Mouse (Mus musculus) C2C12 (cell line): Measurements from ENCODE around the gene Arl5c. TPM values are rescaled to one million over a fixed set of nuclear protein-coding genes. Genes with fewer than 3 reads are reported as not detected.

Experiments used
- H3K27me3 ChIP-seq: one replicate; pipeline ENCODE4 v1.6.1; 2011; ENCODE audit not compliant: control insufficient read depth, insufficient read depth, insufficient read length
- H3K36me3 ChIP-seq: one replicate; pipeline ENCODE4 v1.6.1; 2011; ENCODE audit not compliant: control insufficient read depth, insufficient read depth
- H3K4me3 ChIP-seq: one replicate; pipeline ENCODE4 v1.5.1; 2011; ENCODE audit warnings: mild to moderate bottlenecking, control low read depth; ENCODE audit not compliant: poor library complexity, insufficient read depth, severe bottlenecking
- H3K79me2 ChIP-seq: one replicate; pipeline ENCODE4 v1.6.1; 2011; ENCODE audit not compliant: control insufficient read depth, insufficient read depth
- H3K79me3 ChIP-seq: one replicate; pipeline ENCODE4 v1.6.1; 2011; ENCODE audit warnings: low read depth, control low read depth
- H3ac ChIP-seq: one replicate; pipeline ENCODE3; 2011; ENCODE audit warnings: low read depth; ENCODE audit not compliant: control insufficient read depth, insufficient read length
- CEBPB ChIP-seq: IDR thresholded peaks from one replicate; pipeline ENCODE4 v1.6.1; 2011; ENCODE audit warnings: low read depth, mild to moderate bottlenecking, control low read depth, moderate library complexity
- CTCF ChIP-seq: IDR thresholded peaks from one replicate; pipeline ENCODE4 v1.5.1; 2011; ENCODE audit not compliant: control insufficient read depth, insufficient read depth, insufficient read length
- FOSL1 ChIP-seq: IDR thresholded peaks from one replicate; pipeline ENCODE4 v1.8.0; 2011; ENCODE audit warnings: mild to moderate bottlenecking, low read length; ENCODE audit not compliant: poor library complexity, insufficient read depth, severe bottlenecking
- MAX ChIP-seq: IDR thresholded peaks from one replicate; pipeline ENCODE4 v1.6.1; 2011; ENCODE audit warnings: mild to moderate bottlenecking, control low read depth
- MYOD1 ChIP-seq: IDR thresholded peaks from one replicate; pipeline ENCODE4 v1.6.1; 2011; ENCODE audit warnings: low read depth; ENCODE audit not compliant: control insufficient read depth, insufficient read length
- MYOG ChIP-seq: IDR thresholded peaks from one replicate; pipeline ENCODE4 v1.6.1; 2011; ENCODE audit not compliant: control insufficient read depth, insufficient read length; ENCODE audit errors: extremely low read depth
- USF1 ChIP-seq: IDR thresholded peaks from one replicate; pipeline ENCODE4 v1.6.1; 2011; ENCODE audit warnings: low read depth, mild to moderate bottlenecking, control low read depth, moderate library complexity
- polyA plus RNA-seq: library from polyadenylated mRNA; unstranded; fragments of >200 nt; fragmentation: generic; extraction: Trizol; gene quantifications from one replicate; pipeline ENCODE4 v1.2.1, GENCODE M21; 2012; ENCODE audit warnings: missing spikeins

The Arl5c gene
- polyA plus RNA-seq, 1 experiment = 0.54 TPM

GRCm38 (mm10) chr11:98027297-98027688, 31.3 kb upstream of the Arl5c start:
- H3K4me3 ChIP-seq = peak overlapping the region; percentile 100
- TF ChIP-seq FOSL1 = no peak
- no peak for TF ChIP-seq USF1
- no peak for TF ChIP-seq MYOD1
- no peak for TF ChIP-seq MYOG
- no peak for TF ChIP-seq CEBPB
- TF ChIP-seq MAX = no peak
- no peak for TF ChIP-seq CTCF
- peaks cover 43% of the 10 kb centered on the region for H3K36me3 ChIP-seq
- peaks cover 33% of the 10 kb centered on the region for H3K79me2 ChIP-seq
- peak overlapping the region; percentile 98 for H3ac ChIP-seq
- peaks cover 25% of the 10 kb centered on the region for H3K79me3 ChIP-seq
- H3K27me3 ChIP-seq = no peaks in the 10 kb centered on the region

DNA sequence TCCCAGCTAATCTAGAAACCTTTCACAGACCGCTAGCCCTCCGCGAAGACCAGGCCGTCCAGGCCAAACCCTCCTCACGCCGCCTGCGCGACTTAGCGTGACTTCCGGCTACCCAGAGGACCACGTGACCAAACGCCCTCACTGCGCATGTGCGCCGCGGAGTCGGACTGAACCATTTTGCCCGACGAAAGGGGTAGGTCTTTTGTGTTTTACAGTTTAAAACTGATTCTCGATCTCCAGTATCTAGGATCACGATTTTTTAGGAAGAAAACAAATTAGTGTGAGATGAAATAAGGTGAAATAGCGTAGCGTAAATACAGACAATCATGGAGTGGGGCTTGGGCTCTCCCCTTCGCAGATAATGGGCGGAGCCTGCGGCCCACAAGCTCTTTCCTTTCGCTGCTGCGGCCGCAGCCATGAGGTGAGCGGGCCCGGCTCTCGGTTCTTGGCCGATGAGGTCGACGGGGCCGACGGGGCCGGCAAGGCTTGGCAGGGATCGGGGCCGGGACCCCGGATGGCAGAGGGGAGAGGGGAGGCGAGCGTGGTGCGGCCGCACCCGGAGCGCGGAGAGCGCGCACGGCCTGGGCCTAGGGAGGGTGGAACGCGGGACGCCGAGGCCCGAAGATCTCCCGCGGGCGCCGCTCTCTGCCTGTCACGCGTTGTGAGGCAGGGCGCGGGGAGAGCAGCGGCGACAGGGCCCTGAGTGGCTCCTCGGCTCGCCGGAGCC, 30.8 kb upstream of the Arl5c start, which contains the start of gene Rpl19:
Rpl19 (plus strand) TSS at position 141 of the 727 bp plus-strand sequence.
- Histone ChIP-seq H3ac (peak within 1 kb of the TSS; percentile 98), H3K79me3 (peaks cover 25% of the 10 kb centered on the region), H3K4me3 (peak within 1 kb of the TSS; percentile 100), H3K79me2 (peaks cover 38% of the 10 kb centered on the region), H3K27me3 (no peaks in the 10 kb centered on the region), H3K36me3 (peaks cover 43% of the 10 kb centered on the region)
- TF ChIP-seq MYOG (no peak), MAX (peak; percentile 84), USF1 (peak; percentile 100), CTCF (no peak), MYOD1 (no peak)

DNA sequence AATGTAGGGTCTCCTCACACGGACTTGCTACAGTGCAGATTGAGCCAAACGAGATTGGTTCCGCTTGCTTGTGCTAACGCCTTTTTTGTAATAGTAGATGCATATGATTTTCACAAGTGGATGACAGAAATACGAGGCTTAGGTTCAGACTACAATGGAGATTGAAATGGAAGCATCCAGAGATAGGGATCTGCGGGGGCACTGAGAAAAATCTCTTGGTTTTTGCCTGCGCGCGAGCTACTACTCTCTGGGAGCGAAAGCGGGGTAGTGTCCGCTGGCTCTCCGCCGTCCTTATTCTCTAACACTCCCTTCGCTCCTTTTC, 30.2 kb upstream of the Arl5c start:
- H3K4me3 ChIP-seq = peak overlapping the region; percentile 37
- TF ChIP-seq MYOD1 = no peak
- no peak for TF ChIP-seq CEBPB
- no peak for TF ChIP-seq CTCF
- TF ChIP-seq FOSL1 = no peak
- TF ChIP-seq USF1 = no peak
- no peak for TF ChIP-seq MYOG
- no peak for TF ChIP-seq MAX
- H3K36me3 ChIP-seq = peaks cover 39% of the 10 kb centered on the region
- H3ac ChIP-seq = peak overlapping the region; percentile 98
- H3K79me3 ChIP-seq = peaks cover 25% of the 10 kb centered on the region
- H3K79me2 ChIP-seq = peaks cover 43% of the 10 kb centered on the region
- no peaks in the 10 kb centered on the region for H3K27me3 ChIP-seq

- no peak overlapping the region for H3ac ChIP-seq
- no peak for TF ChIP-seq MYOG
- TF ChIP-seq CTCF = no peak
- no peak for TF ChIP-seq CEBPB
- TF ChIP-seq USF1 = no peak
- no peak for TF ChIP-seq MAX
These were observed 28.5 kb upstream of the Arl5c start for GRCm38 (mm10) chr11:98024516-98024915.

GRCm38 (mm10) chr11:98022555-98023371, 26.8 kb upstream of the Arl5c start, which contains the start of gene Cacnb1:
TSS of gene Cacnb1 (minus strand) at chr11:98023034.
- Histone ChIP-seq H3ac (peak within 1 kb of the TSS; percentile 76), H3K4me3 (peak within 1 kb of the TSS; percentile 51), H3K36me3 (peaks cover 5% of the 10 kb centered on the region), H3K79me2 (peaks cover 21% of the 10 kb centered on the region), H3K27me3 (no peaks in the 10 kb centered on the region), H3K79me3 (peaks cover 10% of the 10 kb centered on the region)
- TF ChIP-seq MYOG = no peak
- TF ChIP-seq CTCF = no peak
- TF ChIP-seq MYOD1 = no peak
- no peak for TF ChIP-seq CEBPB
- TF ChIP-seq USF1 = no peak
- no peak for TF ChIP-seq MAX
- no peak for TF ChIP-seq FOSL1

More at GRCm38 (mm10) chr11:98024516-98024915, 28.5 kb upstream of the Arl5c start:
- no peak overlapping the region for H3K4me3 ChIP-seq
- H3K79me2 ChIP-seq = peaks cover 39% of the 10 kb centered on the region
- H3K36me3 ChIP-seq = peaks cover 23% of the 10 kb centered on the region
- no peaks in the 10 kb centered on the region for H3K27me3 ChIP-seq
- peaks cover 25% of the 10 kb centered on the region for H3K79me3 ChIP-seq

DNA sequence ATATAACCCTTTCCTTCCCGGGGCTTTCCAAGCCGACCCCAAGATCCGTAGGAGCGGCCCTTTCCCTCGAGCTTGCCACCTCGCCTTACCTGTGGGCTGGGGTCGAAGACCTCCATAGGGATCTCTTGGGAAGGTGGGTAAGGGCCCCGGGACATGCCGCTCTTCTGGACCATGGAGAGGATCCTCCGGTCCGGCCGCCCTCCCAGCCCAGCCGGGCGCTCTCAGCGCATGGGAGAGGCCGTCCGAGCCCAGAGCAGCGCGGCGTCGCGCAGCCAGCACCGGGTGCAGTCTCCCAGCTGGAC, 26.2 kb upstream of the Arl5c start:
- H3K79me3 ChIP-seq = peaks cover 4% of the 10 kb centered on the region
- H3K4me3 ChIP-seq = peak overlapping the region; percentile 51
- TF ChIP-seq MYOD1 (no peak), MAX (peak; percentile 21)
- H3K79me2 ChIP-seq = peaks cover 16% of the 10 kb centered on the region
- no peaks in the 10 kb centered on the region for H3K36me3 ChIP-seq
- no peaks in the 10 kb centered on the region for H3K27me3 ChIP-seq
- H3ac ChIP-seq = peak overlapping the region; percentile 76
